Mouse (Mus musculus): ENCODE data around the gene Phox2b. TPM values are rescaled to one million over a fixed set of nuclear protein-coding genes. Genes with fewer than 3 reads are reported as not detected.

Gene Phox2b
- polyA plus RNA-seq, 1 experiment from 2014 or later = 0.21 TPM

- Histone ChIP-seq H3K27ac (no peak overlapping the region), H3K27me3 (ENCODE audit: insufficient read depth, low read length) (peaks cover 93% of the 10 kb centered on the region)
- peak; percentile 27 for DNase-seq (ENCODE audit: low spot score)
Measured at GRCm38 (mm10) chr5:67098051-67098732, 909 bp downstream of the Phox2b start.

GRCm38 (mm10) chr5:67097106-67098050 lies 1.7 kb downstream of the Phox2b start:
- H3K36me3 ChIP-seq (ENCODE audit: insufficient read depth, low read length) = no peaks in the 10 kb centered on the region
- H3K27me3 ChIP-seq (ENCODE audit: insufficient read depth, low read length) = peaks cover 94% of the 10 kb centered on the region
- no peaks in the 10 kb centered on the region for H3K4me1 ChIP-seq (replicated peaks; ENCODE audit: insufficient read depth, low read length)
- no peak overlapping the region for H3K27ac ChIP-seq
- 2% methylated on average over 41 of the region's 41 CpGs for WGBS
- no peaks in the 10 kb centered on the region for H3K9me3 ChIP-seq (replicated peaks; ENCODE audit: low read length)
- no peak overlapping the region for H3K4me2 ChIP-seq (ENCODE audit: low read length)
- no peak for TF ChIP-seq CTCF (IDR thresholded peaks at IDR 0.05; ENCODE audit: low read depth)
- no peak for ATAC-seq (replicated peaks; ENCODE audit: low FRiP score, low read depth)
- no peak overlapping the region for H3K4me3 ChIP-seq (replicated peaks; ENCODE audit: low read depth, low read length)
- DNase-seq (ENCODE audit: low spot score) = peak; percentile 18
- H3K9ac ChIP-seq (ENCODE audit: low read depth, low read length) = no peak overlapping the region

More at GRCm38 (mm10) chr5:67098051-67098732, 909 bp downstream of the Phox2b start:
- H3K4me3 ChIP-seq (replicated peaks; ENCODE audit: low read depth, low read length) = no peak overlapping the region
- TF ChIP-seq CTCF (IDR thresholded peaks at IDR 0.05; ENCODE audit: low read depth) = no peak
- 3% methylated on average over 23 of the region's 23 CpGs for WGBS
- ATAC-seq (replicated peaks; ENCODE audit: low FRiP score, low read depth) = no peak
- H3K4me2 ChIP-seq (ENCODE audit: low read length) = no peak overlapping the region
- H3K36me3 ChIP-seq (ENCODE audit: insufficient read depth, low read length) = no peaks in the 10 kb centered on the region
- no peaks in the 10 kb centered on the region for H3K9me3 ChIP-seq (replicated peaks; ENCODE audit: low read length)
- H3K9ac ChIP-seq (ENCODE audit: low read depth, low read length) = no peak overlapping the region
- no peaks in the 10 kb centered on the region for H3K4me1 ChIP-seq (replicated peaks; ENCODE audit: insufficient read depth, low read length)

GRCm38 (mm10) chr5:67096378-67096771 lies 2.7 kb downstream of the Phox2b start:
- Histone ChIP-seq H3K9me3 (replicated peaks; ENCODE audit: low read length) (no peaks in the 10 kb centered on the region), H3K36me3 (ENCODE audit: insufficient read depth, low read length) (no peaks in the 10 kb centered on the region), H3K27ac (no peak overlapping the region), H3K4me1 (replicated peaks; ENCODE audit: insufficient read depth, low read length) (no peaks in the 10 kb centered on the region), H3K4me2 (ENCODE audit: low read length) (peak overlapping the region; percentile 49), H3K4me3 (replicated peaks; ENCODE audit: low read depth, low read length) (peak overlapping the region; percentile 19), H3K27me3 (ENCODE audit: insufficient read depth, low read length) (peaks cover 91% of the 10 kb centered on the region), H3K9ac (ENCODE audit: low read depth, low read length) (no peak overlapping the region)
- 0% methylated on average over 26 of the region's 28 CpGs for WGBS
- ATAC-seq (replicated peaks; ENCODE audit: low FRiP score, low read depth) (no peak), DNase-seq (ENCODE audit: low spot score) (no peak)
- no peak for TF ChIP-seq CTCF (IDR thresholded peaks at IDR 0.05; ENCODE audit: low read depth)

- no peak for DNase-seq (ENCODE audit: low spot score)
- TF ChIP-seq CTCF (IDR thresholded peaks at IDR 0.05; ENCODE audit: low read depth) = peak; percentile 14; the same call in 1 of the 2 replicates
- no peaks in the 10 kb centered on the region for H3K4me1 ChIP-seq (replicated peaks; ENCODE audit: insufficient read depth, low read length)
- H3K9ac ChIP-seq (ENCODE audit: low read depth, low read length) = no peak overlapping the region
- H3K4me3 ChIP-seq (replicated peaks; ENCODE audit: low read depth, low read length) = peak overlapping the region; percentile 19
- peak overlapping the region; percentile 49 for H3K4me2 ChIP-seq (ENCODE audit: low read length)
- WGBS = under 1% methylated on average over 47 of the region's 47 CpGs
- no peak for ATAC-seq (replicated peaks; ENCODE audit: low FRiP score, low read depth)
- no peaks in the 10 kb centered on the region for H3K36me3 ChIP-seq (ENCODE audit: insufficient read depth, low read length)
- H3K27ac ChIP-seq = no peak overlapping the region
- H3K9me3 ChIP-seq (replicated peaks; ENCODE audit: low read length) = no peaks in the 10 kb centered on the region
- peaks cover 91% of the 10 kb centered on the region for H3K27me3 ChIP-seq (ENCODE audit: insufficient read depth, low read length)
Measured at GRCm38 (mm10) chr5:67095651-67096377, 3.3 kb downstream of the Phox2b start.

GRCm38 (mm10) chr5:67095153-67095552 lies 3.9 kb downstream of the Phox2b start:
- peak; percentile 4 for DNase-seq (ENCODE audit: low spot score)

GRCm38 (mm10) chr5:67093991-67094390 lies 5.1 kb downstream of the Phox2b start:
- Histone ChIP-seq H3K27ac (no peak overlapping the region), H3K27me3 (ENCODE audit: insufficient read depth, low read length) (peaks cover 87% of the 10 kb centered on the region), H3K9ac (ENCODE audit: low read depth, low read length) (no peak overlapping the region), H3K4me2 (ENCODE audit: low read length) (no peak overlapping the region), H3K4me1 (replicated peaks; ENCODE audit: insufficient read depth, low read length) (no peaks in the 10 kb centered on the region), H3K9me3 (replicated peaks; ENCODE audit: low read length) (no peaks in the 10 kb centered on the region), H3K36me3 (ENCODE audit: insufficient read depth, low read length) (no peaks in the 10 kb centered on the region), H3K4me3 (replicated peaks; ENCODE audit: low read depth, low read length) (no peak overlapping the region)
- ATAC-seq (replicated peaks; ENCODE audit: low FRiP score, low read depth) (no peak), DNase-seq (ENCODE audit: low spot score) (no peak)
- no peak for TF ChIP-seq CTCF (IDR thresholded peaks at IDR 0.05; ENCODE audit: low read depth)
- WGBS = 10% methylated on average over 2 of the region's 2 CpGs

More at GRCm38 (mm10) chr5:67095153-67095552, 3.9 kb downstream of the Phox2b start:
- Histone ChIP-seq H3K36me3 (ENCODE audit: insufficient read depth, low read length) (no peaks in the 10 kb centered on the region), H3K27me3 (ENCODE audit: insufficient read depth, low read length) (peaks cover 91% of the 10 kb centered on the region), H3K9me3 (replicated peaks; ENCODE audit: low read length) (no peaks in the 10 kb centered on the region), H3K4me3 (replicated peaks; ENCODE audit: low read depth, low read length) (no peak overlapping the region), H3K4me2 (ENCODE audit: low read length) (no peak overlapping the region), H3K4me1 (replicated peaks; ENCODE audit: insufficient read depth, low read length) (no peaks in the 10 kb centered on the region), H3K9ac (ENCODE audit: low read depth, low read length) (no peak overlapping the region), H3K27ac (no peak overlapping the region)
- TF ChIP-seq CTCF (IDR thresholded peaks at IDR 0.05; ENCODE audit: low read depth) = no peak
- 3% methylated on average over 15 of the region's 15 CpGs for WGBS
- no peak for ATAC-seq (replicated peaks; ENCODE audit: low FRiP score, low read depth)
